Mouse (Mus musculus): Measurements from ENCODE around the gene Fndc5.

Gene Fndc5

DNA sequence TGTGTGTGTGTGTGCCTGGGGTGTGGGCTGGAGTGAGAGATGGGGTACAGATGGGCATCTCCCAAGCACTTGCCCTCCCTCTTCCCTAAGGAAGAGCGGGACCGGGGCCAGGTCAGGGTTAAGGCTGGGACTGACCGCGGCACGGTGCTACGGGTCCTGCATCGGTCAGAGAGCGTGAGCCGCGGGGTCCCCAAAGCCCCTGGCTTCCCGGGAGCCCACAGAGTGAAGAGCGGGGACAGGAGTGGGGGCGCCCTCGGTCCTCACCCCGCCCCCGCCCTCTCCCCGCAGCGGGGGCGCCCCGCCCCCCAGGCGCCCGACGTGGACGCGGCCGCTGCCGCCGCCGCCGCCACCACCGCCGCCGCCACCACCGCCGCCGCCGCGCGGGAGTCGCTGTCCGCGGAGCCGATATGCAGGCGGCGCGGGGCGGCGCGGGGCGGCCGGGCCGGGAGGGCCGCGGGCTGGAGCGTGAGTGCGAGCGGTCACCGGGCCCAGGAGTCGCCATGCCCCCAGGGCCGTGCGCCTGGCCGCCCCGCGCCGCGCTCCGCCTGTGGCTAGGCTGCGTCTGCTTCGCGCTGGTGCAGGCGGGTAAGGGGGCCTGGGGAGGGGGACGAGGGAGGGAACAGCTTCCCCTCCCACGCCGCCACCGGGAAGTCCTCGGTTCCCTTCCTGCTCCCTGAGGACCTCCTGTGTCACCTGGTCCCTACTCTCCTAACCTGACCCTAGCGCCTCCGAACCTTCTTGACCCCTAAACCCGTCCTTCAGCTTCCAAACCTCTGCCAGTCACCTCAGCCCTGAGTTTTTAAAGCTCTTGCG is at the start of gene Fndc5:
Gene Fndc5, plus strand, starts transcription at position 421 of the 813 bp plus-strand sequence.
- DNase-seq (ENCODE audit: low spot score in 2 of 2) = no peak

DNA sequence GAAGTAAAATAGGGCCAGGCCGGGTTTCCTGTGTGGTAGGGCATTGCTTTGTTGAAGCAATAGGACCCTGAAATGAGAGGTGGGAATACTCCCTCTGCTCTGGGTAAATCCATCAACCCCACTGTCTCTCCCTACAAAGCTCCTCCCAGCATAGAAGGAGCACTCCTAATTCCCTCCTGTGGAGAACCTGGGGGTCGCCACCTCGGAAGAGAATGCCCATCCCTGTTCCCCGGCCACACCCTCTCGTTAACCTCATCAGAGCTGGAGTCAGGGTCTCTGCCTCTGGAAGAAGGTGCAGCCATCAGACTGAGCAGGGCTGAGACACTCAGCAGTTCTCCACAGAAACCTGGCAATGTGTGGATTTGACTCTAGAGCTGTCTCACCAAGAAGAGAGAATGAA is 48.9 kb upstream of the Fndc5 start:
- DNase-seq (ENCODE audit: low spot score in 2 of 2) = no peak

DNA sequence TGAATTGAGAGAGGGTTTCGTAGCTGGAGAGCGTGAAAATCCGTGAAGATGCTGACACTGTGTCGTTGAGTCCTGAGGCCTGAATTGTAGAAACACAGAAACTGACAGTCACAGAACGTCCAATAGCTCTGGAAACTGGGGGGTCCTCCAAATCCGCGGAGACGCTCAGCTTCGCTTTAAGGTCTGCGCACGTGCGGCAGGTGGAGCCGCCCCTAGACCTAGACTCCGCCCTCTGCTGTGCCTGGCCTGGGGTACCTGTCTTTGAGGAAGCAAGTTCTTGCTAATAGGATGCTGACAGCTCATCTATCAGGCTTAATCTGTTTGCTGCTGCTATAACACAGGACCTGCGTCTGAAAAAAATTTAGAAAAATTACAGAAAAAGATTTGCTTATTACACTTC is 41.5 kb upstream of the Fndc5 start:
- DNase-seq (ENCODE audit: low spot score in 2 of 2) = no peak

DNA sequence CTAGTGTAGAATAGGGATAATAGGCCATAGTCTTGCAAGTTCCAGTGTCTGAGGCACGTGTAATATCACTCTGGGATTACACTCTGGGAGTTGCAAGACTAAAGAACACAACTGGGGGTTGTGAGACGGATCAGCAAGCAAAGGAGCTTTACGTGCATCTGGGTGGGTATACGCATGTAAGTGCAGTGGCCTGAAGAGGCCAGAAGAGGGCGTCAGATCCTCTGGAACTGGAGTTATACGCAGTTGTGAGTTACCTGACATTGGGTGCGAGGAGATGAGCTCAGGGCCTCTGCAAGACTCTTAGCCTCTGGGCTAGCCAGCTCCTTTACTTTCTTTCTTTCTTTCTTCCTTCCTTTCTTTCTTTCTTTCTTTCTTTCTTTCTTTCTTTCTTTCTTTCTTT is 39.8 kb upstream of the Fndc5 start:
- DNase-seq (ENCODE audit: low spot score in 2 of 2) = no peak

DNA sequence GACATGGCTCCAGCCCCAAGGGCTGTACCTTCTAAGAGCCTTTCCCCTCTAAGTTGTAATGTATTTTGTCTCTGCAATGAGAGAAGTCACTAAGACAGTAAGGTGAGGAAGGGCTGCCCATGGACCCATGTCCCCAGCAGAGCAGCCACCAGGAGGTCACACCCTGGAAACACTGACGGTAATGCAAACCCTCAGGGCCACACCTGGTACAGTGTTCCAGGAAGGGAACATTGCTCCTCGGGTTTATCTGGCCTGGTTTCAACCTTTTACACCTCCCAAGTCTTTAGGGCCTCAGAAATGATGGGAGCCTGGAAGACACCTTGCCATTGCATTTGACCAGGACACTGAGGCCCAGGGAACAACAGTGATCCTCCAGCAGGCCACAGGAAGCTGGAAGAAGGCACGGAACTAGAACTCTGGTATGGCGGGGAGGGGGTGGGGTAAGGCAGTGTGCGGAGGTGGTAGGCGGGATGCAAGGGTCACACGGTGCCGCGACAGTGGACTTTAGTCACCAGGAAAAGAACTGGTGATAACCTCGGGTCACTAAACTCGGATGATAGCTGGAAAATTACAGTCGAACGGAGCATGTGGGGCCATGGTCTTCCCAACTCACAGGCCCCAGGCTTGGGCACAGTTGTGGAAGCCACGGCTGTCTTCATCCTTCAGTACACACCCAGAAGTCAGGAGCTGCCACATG is 34.5 kb upstream of the Fndc5 start:
- DNase-seq (ENCODE audit: low spot score in 2 of 2) = no peak

DNA sequence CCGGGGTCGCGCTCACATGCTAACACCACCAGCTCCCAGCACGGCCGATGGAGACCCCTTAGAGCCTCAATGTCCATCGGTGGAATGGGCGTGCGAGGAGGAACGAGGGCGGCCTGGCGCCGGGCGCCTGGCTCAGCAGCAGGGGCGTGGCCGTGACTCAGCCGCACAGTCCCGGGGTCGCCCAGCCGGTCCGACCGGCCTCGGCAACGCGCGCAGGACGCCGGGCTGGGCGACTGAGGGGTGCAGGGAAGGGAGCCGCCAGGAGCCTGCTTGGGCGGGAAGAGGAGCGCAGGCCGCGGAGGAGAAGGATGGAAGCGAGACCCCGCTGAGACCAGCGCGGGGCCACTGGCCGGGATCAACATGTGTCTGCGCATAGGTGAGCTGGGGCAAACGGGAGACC is 31.4 kb upstream of the Fndc5 start, which contains the start of gene Tmem54:
Gene Tmem54, plus strand, starts transcription at position 193 of the 400 bp plus-strand sequence.
- no peak for DNase-seq (ENCODE audit: low spot score in 2 of 2)

DNA sequence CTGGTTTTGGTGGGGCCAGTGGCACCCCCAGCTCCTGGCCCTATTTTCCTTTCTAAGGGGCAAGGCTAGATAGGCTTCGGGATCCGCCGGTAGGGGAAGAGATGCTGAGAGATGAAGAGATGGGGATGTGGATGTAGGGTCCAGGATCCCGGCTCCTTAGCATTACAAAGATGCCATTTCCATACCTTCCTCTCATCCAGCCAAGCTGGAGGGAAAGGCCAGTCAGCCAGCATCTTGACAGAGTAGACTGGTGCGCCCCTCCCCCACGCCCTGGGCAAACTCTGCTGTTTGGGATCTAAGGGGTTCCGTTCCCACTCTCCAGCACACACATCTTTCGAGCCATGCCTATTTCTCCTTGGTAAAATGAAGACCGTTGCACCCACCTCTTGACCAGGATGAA is 30.7 kb upstream of the Fndc5 start:
- no peak for DNase-seq (ENCODE audit: low spot score in 2 of 2)

DNA sequence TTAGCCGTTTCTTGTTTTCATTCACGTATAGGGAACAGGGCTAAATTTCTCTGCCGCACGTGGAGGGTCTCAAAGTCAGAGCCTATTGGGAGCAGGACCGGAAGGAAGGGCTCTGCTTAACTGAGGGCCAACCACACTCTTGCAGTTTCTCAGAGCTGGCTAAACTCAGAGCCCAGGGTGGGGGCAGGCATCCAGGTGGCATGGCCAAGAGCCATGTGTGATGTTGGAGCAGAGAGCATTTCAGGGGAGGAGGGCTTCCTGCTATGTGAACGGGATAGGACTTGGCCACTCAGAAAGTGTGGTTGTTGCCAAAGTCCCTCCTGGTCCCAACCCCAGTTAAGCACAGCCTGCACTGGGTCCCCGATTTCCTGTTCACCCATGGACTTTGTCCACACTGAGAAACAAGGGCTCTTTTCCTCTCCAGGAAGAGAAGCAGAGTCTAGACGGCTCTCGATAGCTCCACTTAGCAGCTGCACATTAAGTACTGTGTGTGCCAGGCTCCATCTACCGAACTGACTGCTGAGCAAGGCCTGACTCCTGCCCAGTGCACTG is 29.4 kb upstream of the Fndc5 start:
- no peak for DNase-seq (ENCODE audit: low spot score in 2 of 2)

DNA sequence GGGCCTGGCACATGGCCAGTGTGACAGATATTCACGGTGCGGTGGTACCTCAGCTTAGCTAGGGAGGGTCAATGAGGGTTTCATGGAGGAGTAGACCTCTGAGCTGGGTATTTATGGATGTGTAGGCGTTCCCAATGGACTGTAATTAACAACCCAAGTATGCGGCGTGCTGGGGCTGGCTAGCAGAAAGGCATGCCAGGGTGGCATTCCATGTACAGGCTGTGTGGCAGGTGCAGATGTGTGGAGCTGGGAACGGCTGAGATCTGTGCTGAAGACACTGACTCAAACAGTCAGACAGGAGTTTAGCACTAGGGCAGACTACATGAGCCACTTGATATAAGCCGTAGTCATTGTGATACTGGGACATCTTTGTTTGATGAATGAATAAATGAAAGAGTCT is 28.2 kb upstream of the Fndc5 start:
- no peak for DNase-seq (ENCODE audit: low spot score in 2 of 2)

DNA sequence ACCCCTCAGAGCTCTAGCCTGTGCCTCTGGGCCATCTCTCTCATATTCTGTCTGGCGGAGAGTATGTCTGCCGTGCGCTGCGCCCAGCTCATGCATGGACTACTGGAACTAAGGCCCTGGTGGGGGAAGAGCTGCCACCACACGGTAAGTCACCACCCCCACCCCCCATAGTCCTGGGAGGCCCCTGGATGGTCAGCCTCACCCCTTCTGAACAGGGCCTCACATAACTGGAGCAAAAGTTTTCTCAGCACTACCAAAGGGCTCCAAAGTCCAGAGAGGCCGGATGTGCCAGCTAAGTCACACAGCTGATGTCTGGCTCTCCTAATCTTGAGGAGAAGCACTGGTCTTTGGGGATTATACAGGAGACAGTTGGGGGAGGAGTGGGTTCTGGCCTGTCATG is 26.0 kb upstream of the Fndc5 start:
- DNase-seq (ENCODE audit: low spot score in 2 of 2) = no peak

DNA sequence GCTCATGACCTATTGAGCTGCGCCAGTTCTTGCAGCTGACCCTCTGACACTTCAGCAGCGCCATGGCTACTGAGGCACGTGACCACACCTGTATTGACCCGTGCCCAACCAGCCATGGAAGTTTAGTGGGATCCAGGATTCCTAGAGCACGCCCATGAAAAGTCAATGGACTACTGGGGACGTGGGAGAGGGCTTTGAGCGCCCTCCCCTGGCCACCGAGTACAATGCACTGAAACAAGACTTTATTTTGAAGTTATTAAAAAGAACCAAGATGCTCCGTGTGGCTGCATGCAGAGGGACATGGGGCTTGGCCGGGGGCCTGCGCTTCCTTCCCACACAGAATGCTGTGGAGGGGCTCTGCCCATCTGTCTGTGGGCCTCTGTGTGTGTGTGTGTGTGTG is 25.4 kb upstream of the Fndc5 start:
- no peak for DNase-seq (ENCODE audit: low spot score in 2 of 2)

DNA sequence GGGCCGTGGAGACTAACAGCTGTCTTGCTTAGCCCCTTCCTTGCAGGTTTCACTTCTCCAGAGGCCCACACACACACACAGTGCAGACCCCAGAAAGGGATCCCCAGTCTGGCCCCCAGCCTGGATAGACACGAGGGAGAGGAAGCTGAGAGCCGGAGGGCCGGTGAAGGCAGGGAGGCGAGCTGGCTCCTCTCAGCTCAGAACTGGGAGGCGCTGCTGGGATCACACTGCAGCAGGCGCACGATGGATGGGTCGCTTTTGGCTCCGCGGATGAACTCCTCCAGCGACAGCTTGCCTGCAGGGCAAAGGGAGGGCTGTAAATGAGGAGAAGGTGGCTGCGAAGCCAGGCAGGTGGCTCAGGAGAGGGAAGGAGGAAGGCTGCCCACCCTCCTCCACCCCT is 24.6 kb upstream of the Fndc5 start:
- no peak for DNase-seq (ENCODE audit: low spot score in 2 of 2)

DNA sequence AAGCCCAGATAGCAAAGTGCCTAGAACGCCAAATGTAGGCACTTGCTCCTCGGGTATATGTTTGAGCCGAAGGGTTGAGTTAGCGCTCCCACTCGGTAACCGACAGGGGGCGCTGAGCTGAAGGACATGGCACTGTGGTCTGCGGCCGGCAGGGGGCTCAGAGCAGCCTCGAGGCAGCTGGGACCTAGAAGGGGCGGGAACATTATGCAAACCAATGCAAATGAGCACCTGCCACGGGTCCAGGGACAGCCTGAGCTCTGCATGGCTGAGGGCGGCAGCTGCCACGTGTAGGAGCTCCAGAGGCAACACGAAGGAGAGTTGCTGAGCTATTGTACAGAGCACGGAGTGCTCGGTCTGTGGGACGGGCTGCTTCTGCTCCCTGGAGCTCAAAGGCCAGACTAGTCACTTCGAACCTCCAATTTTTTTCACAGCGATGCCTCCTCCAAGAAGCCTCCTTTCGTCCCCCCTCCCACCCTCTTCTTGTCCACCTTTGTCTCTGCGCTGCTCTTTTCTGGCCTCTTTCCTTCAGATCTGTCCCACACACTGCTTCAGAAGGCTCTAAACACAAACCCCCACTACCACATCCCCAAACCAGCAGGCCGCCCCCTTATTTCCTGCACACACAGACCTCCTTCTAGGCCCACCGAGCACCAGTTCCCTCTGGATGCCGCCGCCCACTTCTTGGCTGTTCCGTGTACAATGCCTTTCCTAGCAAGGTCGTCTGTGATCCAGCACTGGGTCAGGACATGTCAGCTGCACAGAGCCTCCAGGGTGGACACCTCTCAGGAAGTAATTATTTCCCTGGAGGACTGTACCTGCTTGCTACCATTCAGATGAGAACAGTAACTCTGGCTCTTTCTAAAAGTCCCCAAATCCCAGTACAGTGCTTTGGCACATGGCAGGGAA is 23.5 kb upstream of the Fndc5 start:
- DNase-seq (ENCODE audit: low spot score in 2 of 2) = peak; percentile 37 to 79

DNA sequence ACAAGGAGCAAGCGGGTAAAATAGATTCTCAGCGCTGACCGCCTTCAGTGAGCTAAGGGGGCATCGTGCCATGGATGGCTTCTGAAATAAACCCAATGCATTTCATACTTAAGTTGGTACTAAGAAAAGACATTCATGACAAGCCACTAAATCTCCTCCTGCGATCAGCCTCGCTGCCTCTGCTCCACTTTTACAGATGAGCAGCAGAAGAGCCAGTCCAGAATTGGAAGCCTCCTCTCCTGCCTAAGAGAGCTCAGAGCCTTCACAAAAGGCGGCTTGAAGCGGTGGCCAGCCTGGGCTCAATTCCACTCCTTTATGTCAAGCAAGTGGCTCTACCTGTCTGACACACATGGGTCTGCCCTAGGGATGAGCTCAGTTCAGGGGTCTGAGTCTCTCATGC is 20.1 kb upstream of the Fndc5 start:
- no peak for DNase-seq (ENCODE audit: low spot score in 2 of 2)

DNA sequence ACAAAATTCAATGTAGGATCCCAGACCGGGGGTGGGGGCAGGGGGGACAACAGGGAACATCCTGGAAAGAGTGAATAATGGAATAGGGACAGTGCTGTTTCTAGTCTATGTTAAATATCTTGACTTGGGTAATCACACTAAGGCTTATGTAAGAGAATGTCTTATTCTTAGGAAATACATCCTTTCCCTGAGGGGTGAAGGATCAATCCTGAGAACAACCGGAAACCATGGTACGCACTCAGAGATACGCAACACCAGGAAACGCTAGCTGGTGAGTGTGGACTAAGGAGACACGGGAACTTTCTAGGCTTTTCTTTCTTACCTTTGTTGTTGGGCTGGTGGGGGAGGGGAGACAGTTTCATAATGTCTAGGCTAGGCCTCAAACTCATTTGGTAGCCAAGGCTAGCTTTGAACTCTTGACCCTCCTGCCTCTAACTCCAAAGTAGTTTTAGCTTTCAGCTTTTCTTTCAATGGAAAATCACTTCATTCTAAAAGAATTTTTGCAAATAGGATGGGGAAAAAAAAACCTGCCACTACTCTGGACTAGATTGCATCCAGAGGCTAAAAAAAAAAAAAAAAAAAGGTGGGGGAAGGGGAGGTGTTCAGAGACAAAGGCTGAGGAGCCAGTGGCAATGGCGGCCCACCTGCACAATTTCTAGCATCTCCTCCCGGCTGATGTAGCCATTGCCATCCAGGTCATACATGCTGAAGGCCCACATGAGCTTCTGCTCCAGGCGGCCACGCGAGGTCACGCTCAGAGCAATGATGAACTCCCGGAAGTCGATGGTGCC is 18.9 kb upstream of the Fndc5 start:
- no peak for DNase-seq (ENCODE audit: low spot score in 2 of 2)

DNA sequence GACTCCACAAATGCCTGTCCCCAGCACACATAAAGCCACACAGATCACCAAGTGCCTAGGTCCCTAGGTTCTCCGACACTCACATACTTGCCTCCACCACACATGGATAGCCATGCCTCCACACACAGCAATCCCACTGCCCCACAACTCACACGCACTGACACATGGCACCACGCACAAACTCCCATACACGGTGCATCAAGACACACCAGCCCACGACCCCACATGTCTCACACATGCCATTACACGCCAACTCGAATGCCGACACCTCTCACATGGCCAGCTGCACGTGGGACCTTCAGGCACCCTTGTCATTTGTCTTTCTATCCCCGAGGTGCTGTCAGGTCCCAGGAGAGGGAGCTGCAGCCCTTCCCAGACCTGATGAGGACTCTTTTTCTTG is 17.1 kb upstream of the Fndc5 start:
- DNase-seq (ENCODE audit: low spot score in 2 of 2) = no peak

DNA sequence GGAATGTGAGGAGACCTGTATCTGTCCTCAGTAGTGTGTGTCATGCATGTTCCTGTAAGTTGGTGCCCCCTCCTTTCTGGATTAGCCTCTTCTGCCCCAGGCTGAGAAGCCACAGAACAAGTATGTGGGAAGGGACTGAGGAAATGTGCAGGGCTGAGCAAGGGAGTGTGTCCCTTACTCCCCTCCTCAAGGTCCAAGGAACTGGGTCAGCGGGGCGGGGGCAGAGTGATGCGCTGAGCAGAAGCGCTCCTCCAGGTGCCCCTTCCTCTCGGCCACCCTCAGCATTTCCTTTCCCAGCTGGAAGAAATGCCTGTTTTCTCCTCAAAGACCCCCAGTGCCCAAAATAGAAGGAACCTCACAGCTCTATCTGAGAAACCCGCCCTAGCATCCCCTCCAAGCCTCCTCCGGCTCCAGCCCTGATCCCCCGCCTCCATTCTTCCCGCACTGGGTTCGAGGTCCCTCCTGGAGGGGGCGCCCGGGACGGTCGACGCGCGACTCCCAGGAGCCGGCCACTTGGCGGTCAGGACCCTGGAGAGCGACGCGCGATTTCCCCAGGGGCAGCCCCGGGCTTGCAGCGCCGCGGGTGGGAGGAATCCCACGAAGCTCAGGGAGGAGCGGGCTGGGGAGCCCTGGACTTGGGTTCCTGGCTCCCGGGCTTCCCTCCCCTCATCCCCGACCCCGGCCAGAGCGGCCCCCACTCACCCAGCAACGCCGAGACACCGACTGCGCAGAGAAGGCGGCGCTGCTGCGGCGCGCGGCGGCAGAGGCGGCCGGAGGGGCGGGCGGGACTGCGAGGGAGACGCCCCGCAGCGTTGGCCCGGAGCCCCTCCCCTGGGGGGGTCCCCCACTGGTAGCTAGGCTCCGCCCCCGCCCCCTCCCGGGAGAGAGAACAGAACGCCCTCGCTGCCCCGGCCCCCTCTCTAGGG is 16.0 kb upstream of the Fndc5 start:
- peak in 1 of 2 experiments; percentile 75 for DNase-seq (ENCODE audit: low spot score in 2 of 2)

DNA sequence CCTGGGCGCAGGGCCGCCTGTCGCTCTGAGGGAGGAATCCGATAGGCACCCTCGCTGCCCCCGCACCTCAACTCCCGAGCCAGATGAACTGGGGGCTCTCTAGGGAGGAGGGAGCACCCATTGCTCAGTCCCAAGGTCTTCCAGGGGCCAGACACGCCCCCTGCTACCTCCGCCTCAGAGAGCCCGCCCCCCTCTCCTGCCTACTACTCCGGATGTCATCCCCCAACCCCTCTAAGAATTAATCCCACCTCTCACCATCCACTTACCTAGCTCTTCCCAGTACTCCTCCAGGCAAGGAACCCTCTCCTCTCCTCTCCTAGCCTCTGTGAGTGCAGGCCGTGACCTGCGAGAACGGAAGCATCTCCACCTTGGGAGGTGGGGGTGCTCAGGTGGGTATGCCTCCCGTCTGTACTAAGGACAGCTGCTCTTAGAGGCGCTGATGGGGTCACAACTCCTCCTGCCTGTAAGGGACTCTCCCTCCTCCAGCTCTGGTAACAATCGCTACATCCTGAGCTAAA is 15.2 kb upstream of the Fndc5 start, which contains the start of gene Hpca:
Gene Hpca, minus strand, starts transcription at position 468 of the 518 bp plus-strand sequence.
- DNase-seq (ENCODE audit: low spot score in 2 of 2) = no peak

DNA sequence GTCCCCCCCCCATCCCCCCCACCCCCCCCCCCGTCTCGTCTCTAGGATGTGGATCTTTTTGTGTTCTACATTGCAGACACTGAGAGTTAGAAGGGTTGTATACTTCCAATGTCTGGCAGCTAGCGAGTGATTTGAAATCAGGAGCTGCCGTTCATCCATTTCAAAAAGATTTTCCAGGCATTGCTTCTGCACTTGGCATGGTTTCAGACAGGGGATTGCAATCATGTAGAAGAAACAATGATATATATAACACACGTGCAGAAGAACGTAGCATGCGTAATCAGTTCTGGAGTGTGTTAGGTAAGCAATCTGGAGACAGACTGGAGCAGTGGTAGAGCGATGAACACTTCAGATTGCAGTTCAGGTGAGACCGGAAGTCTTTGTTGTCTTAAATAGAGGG is 14.7 kb upstream of the Fndc5 start:
- no peak for DNase-seq (ENCODE audit: low spot score in 2 of 2)

DNA sequence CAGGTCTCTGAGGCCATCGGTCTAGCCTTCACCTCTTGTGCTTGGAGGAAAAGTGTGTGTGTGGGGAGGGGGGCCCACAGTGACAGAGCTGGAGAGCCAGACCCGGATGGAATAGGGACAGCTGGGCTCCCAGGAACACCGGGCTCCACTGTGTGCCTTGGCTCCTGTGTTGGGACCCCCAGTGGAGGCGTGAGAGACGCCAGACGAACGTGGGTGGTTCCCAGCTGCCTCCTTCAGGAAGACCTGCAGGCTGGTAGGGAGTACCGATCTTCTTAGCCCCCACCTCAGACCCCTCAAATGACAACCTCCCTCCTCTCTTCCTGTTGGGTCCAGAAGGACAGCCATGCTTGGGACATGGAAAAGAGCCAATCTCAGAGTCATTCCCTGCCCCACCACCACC is 14.1 kb upstream of the Fndc5 start:
- DNase-seq (ENCODE audit: low spot score in 2 of 2) = no peak

Data from spleen, postnatal 10 days (tissue).